Mouse (Mus musculus): ENCODE results near the gene Nup37.

DNA sequence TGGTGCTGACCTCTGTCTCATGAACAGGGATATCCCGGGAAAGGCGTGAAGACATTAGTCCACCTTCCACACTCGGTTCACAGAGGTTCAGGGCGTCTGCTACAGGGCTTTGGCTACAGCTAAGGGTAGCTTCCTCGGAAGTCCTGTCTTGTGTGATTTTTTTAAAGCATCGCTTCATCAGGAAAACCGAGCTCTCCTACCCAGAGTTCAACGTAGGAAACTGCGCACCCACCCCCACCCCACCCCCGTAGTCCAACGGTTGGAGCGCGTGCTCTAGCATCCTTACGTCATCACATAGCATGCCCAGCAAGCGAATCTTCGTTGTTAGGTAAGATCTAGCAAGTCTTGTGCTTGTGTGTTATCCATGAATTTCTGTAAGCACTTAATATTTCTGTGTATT, 11.2 kb upstream of the Nup37 start:
- TF ChIP-seq POLR2A (IDR thresholded peaks at IDR 0.05; ENCODE audit: borderline replicate concordance, control insufficient read depth, low read depth, low read length) (no peak), CTCF (IDR thresholded peaks at IDR 0.05; ENCODE audit: control insufficient read depth, insufficient read depth, low read length) (no peak)
